Mouse (Mus musculus): ENCODE results near the gene Rhcg. TPM values are rescaled to one million over a fixed set of nuclear protein-coding genes. Genes with fewer than 3 reads are reported as not detected.
A peak's percentile ranks its signal among the peaks of the same experiment; 100 is the strongest.

Rhcg gene
- polyA plus RNA-seq, 1 experiment from 2014 or later = 5.7 TPM

DNA sequence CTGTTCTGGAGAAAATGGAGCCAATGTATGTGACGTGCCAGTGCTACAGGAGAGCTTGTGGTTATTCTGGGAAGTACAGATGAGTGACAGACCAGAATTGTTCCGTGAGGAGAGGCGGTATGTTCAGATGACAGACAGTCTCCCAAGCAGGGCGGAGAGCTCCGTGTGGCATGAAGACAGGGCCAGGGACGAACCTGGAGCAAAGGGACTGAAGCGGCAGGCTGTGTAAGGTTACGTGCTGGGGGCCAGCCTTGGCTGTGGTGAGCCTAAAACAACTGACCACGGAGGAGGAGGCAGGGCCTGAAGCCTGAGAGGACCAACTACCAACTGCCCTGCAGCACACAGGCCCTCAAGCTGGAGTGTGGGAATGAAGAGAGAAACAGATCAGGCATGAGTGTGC lies 5.6 kb downstream of the Rhcg start:
- Histone ChIP-seq H3K36me3 (ENCODE audit: control insufficient read depth, insufficient read depth, low read length) (no peaks in the 10 kb centered on the region), H3K4me1 (ENCODE audit: control insufficient read depth, insufficient read depth, low read depth, low read length) (peaks cover 6% of the 10 kb centered on the region), H3K27ac (ENCODE audit: low read depth, low read length) (no peak overlapping the region), H3K4me2 (ENCODE audit: low read length) (no peak overlapping the region), H3K27me3 (replicated peaks; ENCODE audit: control insufficient read depth, insufficient read depth, low read length) (peaks cover 5% of the 10 kb centered on the region; the same call in 1 of the 2 replicates), H3K9me3 (ENCODE audit: control insufficient read depth, low read length) (no peaks in the 10 kb centered on the region), H3K9ac (ENCODE audit: low read depth, low read length) (no peak overlapping the region), H3K4me3 (ENCODE audit: low read length) (no peak overlapping the region)
- ATAC-seq = no peak
- WGBS = 59% methylated on average over 9 of the region's 9 CpGs

DNA sequence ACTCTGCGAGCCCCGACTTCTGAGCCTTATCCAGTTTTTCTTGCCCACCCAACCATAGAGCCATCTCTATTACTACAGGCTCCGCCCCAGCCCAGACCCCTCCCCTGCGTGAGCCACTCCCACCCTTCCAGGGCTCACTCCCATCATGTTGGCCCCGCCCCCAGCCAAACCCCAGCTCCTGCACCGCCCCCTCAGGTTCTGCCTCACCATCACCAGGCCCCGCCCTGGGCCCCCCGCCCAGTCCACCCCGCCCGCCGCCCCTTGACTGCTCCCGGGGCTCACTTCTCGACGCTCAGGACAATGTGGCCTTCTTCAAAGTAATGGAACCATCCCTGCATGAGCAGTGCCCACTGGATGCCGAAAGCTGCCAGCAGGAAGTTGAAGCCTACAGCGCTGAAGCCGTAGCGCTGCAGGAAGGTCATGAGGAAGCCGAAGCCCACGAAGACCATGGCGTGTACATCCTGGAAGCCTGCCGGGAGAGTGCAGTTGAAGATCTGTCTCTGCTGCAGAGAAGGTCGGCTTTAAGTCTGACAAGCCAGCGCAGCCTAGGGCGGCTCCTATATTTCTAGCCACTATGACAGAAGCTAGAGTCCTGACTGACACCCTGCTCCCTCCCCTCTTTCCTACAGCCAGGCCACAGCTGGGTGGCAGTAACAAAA lies 10.1 kb downstream of the Rhcg start:
- H3K4me1 ChIP-seq (ENCODE audit: control insufficient read depth, insufficient read depth, low read depth, low read length) = peaks cover 6% of the 10 kb centered on the region
- peak overlapping the region; percentile 63 for H3K9ac ChIP-seq (ENCODE audit: low read depth, low read length)
- H3K4me2 ChIP-seq (ENCODE audit: low read length) = peak overlapping the region; percentile 73
- no peak overlapping the region for H3K27ac ChIP-seq (ENCODE audit: low read depth, low read length)
- ATAC-seq = peak; percentile 73
- no peaks in the 10 kb centered on the region for H3K36me3 ChIP-seq (ENCODE audit: control insufficient read depth, insufficient read depth, low read length)
- WGBS = 2% methylated on average over 25 of the region's 25 CpGs
- no peaks in the 10 kb centered on the region for H3K27me3 ChIP-seq (replicated peaks; ENCODE audit: control insufficient read depth, insufficient read depth, low read length)
- peak overlapping the region; percentile 35 for H3K4me3 ChIP-seq (ENCODE audit: low read length)
- H3K9me3 ChIP-seq (ENCODE audit: control insufficient read depth, low read length) = no peaks in the 10 kb centered on the region

DNA sequence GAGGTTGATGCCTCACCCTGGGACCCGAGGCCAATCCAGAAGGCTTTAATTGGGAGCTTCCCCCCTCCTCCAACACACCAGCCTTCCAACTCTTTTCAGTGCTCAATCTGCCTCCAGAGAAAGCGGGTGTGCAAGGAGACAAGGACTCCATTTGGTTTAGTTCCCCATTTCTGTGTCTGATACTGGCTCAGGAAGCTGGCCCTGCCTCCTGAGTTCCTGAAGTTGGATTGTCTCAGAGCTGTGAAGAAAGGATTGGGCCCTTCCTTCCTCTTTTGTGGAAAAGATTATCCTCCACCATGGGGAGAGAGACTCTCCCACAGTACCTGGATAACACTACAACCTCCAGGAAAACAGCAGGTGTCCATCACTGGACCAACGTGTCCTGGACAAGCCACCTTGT lies 10.7 kb downstream of the Rhcg start:
- H3K4me1 ChIP-seq (ENCODE audit: control insufficient read depth, insufficient read depth, low read depth, low read length) = peaks cover 6% of the 10 kb centered on the region
- no peaks in the 10 kb centered on the region for H3K27me3 ChIP-seq (replicated peaks; ENCODE audit: control insufficient read depth, insufficient read depth, low read length)
- H3K36me3 ChIP-seq (ENCODE audit: control insufficient read depth, insufficient read depth, low read length) = no peaks in the 10 kb centered on the region
- no peak for ATAC-seq
- 41% methylated on average over 3 of the region's 3 CpGs for WGBS
- peak overlapping the region; percentile 73 for H3K4me2 ChIP-seq (ENCODE audit: low read length)
- no peak overlapping the region for H3K27ac ChIP-seq (ENCODE audit: low read depth, low read length)
- H3K4me3 ChIP-seq (ENCODE audit: low read length) = no peak overlapping the region
- H3K9me3 ChIP-seq (ENCODE audit: control insufficient read depth, low read length) = no peaks in the 10 kb centered on the region
- H3K9ac ChIP-seq (ENCODE audit: low read depth, low read length) = no peak overlapping the region

DNA sequence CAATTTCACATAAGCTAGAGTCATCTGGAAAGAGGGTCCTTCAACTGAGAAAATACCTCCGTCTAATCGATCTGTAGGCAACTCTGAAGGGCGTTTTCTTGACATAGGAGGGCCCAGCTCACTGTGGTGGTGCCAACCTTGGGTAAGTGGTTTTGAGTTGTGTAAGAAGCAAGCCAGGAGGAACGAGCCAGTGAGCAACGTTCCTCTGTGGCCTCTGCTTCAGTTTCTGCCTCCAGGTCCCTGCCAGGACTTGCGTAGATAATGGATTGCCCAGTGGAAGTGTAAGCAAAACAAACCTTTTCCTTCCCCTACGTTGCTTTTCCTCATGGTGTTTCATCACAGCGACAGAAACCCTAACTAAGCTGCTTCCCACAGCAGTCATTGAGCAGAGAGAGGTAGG lies 15.5 kb downstream of the Rhcg start:
- H3K27ac ChIP-seq (ENCODE audit: low read depth, low read length) = no peak overlapping the region
- no peaks in the 10 kb centered on the region for H3K27me3 ChIP-seq (replicated peaks; ENCODE audit: control insufficient read depth, insufficient read depth, low read length)
- WGBS = 66% methylated on average over 8 of the region's 8 CpGs

DNA sequence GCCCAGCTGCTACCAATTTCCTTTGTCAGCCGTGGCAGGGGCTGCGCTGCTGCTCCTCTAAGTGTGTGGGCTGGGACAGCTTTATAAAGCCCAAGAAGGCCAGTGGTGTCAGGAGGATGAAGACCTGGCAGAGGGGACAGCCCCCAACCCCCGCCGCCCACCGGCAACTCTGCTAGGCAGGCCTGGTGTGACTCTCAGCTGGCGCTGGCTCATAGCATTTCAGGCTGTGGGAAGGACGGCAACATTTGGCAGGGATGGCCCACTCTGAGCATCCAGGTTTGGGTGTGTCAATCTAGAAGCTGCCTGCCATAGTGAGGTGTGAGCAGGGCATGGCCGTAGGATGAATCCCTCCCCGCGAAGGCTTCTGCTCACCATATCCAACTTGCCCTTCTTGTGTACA lies 17.3 kb downstream of the Rhcg start:
- no peak overlapping the region for H3K4me2 ChIP-seq (ENCODE audit: low read length)

More for the DNA sequence above, 15.5 kb downstream of the Rhcg start:
- ATAC-seq = no peak
- Histone ChIP-seq H3K9me3 (ENCODE audit: control insufficient read depth, low read length) (no peaks in the 10 kb centered on the region), H3K4me3 (ENCODE audit: low read length) (no peak overlapping the region), H3K4me1 (ENCODE audit: control insufficient read depth, insufficient read depth, low read depth, low read length) (no peaks in the 10 kb centered on the region), H3K9ac (ENCODE audit: low read depth, low read length) (no peak overlapping the region), H3K4me2 (ENCODE audit: low read length) (no peak overlapping the region), H3K36me3 (ENCODE audit: control insufficient read depth, insufficient read depth, low read length) (no peaks in the 10 kb centered on the region)

DNA sequence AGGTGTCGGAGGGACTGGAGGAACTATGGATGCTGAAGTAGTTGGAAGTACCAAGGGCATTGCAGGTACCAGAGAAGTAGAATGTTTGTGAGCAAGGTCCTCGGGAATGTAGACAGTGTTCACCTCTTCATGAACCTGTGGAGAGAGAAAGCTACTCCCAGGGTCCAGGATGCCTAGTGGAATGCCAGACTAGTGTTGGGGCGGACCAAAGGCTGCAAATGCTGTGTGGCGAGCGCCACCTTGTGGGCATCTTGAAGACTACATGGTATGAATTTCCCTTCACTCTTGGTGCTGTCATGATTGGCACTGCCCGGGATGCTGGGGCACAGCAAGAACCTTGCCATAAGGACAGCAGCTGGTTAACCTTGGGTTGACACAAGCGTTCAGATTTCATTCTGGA lies 22.6 kb downstream of the Rhcg start:
- peak; percentile 31 for ATAC-seq
- Histone ChIP-seq H3K36me3 (ENCODE audit: control insufficient read depth, insufficient read depth, low read length) (no peaks in the 10 kb centered on the region), H3K9me3 (ENCODE audit: control insufficient read depth, low read length) (no peaks in the 10 kb centered on the region), H3K4me1 (ENCODE audit: control insufficient read depth, insufficient read depth, low read depth, low read length) (peaks cover 20% of the 10 kb centered on the region), H3K27ac (ENCODE audit: low read depth, low read length) (no peak overlapping the region), H3K4me2 (ENCODE audit: low read length) (no peak overlapping the region), H3K9ac (ENCODE audit: low read depth, low read length) (no peak overlapping the region), H3K27me3 (replicated peaks; ENCODE audit: control insufficient read depth, insufficient read depth, low read length) (no peaks in the 10 kb centered on the region; the same call in 1 of the 2 replicates), H3K4me3 (ENCODE audit: low read length) (no peak overlapping the region)
- WGBS = 13% methylated on average over 7 of the region's 7 CpGs

More for the DNA sequence above, 17.3 kb downstream of the Rhcg start:
- ATAC-seq = no peak
- no peaks in the 10 kb centered on the region for H3K27me3 ChIP-seq (replicated peaks; ENCODE audit: control insufficient read depth, insufficient read depth, low read length)
- no peak overlapping the region for H3K27ac ChIP-seq (ENCODE audit: low read depth, low read length)
- 71% methylated on average over 10 of the region's 10 CpGs for WGBS
- H3K9ac ChIP-seq (ENCODE audit: low read depth, low read length) = no peak overlapping the region
- H3K4me3 ChIP-seq (ENCODE audit: low read length) = no peak overlapping the region
- H3K36me3 ChIP-seq (ENCODE audit: control insufficient read depth, insufficient read depth, low read length) = no peaks in the 10 kb centered on the region
- H3K4me1 ChIP-seq (ENCODE audit: control insufficient read depth, insufficient read depth, low read depth, low read length) = no peaks in the 10 kb centered on the region
- no peaks in the 10 kb centered on the region for H3K9me3 ChIP-seq (ENCODE audit: control insufficient read depth, low read length)

DNA sequence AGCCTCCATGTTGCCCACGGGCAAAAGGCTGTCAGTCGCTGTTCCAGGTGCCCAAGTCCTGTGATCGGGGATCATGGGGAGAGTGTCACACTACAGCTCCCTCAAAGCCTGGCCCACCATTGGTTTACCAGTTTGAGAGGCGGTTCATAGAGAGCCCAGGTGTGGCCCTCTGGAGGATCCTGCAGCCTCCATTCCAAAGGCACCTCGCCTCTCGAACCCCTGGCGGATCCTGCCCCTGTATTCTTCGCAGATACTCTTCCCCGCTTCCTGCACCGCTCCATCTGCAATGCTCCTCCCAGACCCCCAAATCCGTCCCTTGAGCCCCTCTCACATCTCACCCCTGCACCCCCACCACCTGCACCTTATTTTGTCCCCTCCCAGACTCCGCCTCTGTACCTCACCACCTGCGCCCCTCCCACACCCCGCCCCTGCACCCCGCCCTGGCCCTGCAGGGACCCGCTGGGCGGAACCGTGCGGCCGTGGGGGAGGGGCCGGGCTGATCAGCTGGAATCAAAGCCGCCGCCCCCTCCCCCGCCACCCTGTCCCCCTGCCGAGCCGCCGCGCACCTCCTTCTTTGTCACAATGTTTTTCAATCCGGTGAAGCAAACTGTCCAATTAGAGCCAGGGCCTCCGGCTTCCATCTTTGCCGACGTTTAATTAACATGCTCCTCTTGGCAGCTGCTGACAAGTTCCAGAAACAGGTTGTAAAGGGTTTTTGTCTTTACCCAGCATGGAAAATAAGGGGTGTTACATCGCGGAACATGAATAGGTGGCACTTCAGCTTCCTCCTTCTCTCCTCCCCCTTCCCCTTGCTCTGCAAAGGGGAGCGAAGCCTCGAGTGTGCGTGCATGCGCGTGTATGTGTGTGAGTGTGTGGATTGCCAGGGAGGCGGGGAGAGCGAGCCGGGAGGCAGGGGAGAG lies 25.4 kb downstream of the Rhcg start:
- ATAC-seq = peak; percentile 77
- Histone ChIP-seq H3K9me3 (ENCODE audit: control insufficient read depth, low read length) (no peaks in the 10 kb centered on the region), H3K27me3 (replicated peaks; ENCODE audit: control insufficient read depth, insufficient read depth, low read length) (no peaks in the 10 kb centered on the region; the same call in 1 of the 2 replicates), H3K27ac (ENCODE audit: low read depth, low read length) (peak overlapping the region; percentile 80), H3K9ac (ENCODE audit: low read depth, low read length) (peak overlapping the region; percentile 68), H3K4me1 (ENCODE audit: control insufficient read depth, insufficient read depth, low read depth, low read length) (peaks cover 21% of the 10 kb centered on the region), H3K4me3 (ENCODE audit: low read length) (peak overlapping the region; percentile 52), H3K36me3 (ENCODE audit: control insufficient read depth, insufficient read depth, low read length) (no peaks in the 10 kb centered on the region), H3K4me2 (ENCODE audit: low read length) (peak overlapping the region; percentile 79)
- under 1% methylated on average over 42 of the region's 42 CpGs for WGBS

DNA sequence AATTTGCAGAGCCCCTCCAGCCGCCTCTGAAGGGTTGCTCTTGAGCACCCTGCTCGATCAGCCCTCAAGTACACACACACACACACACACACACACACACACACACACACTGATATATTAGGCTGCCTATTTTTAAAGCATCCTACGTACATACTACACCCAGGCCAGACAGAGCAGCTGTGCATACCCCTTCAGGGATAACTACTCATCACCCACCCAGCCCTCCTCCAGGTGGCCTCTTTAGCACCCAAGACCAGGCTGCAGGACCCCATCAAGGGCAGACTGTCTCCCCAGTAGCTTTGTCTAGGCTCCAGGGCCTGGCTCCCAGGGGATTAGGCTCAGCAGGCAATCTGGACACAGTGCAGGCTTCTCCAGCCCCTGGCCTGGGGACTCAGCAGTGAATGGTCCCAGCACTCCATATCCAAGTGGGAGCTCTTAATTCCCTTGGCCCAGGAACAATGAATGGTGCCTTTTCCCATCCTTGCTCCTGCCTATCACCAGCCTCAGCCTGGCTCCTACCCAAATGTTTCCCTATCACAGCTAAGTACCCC lies 26.8 kb downstream of the Rhcg start:
- H3K4me3 ChIP-seq (ENCODE audit: low read length) = no peak overlapping the region
- H3K9me3 ChIP-seq (ENCODE audit: control insufficient read depth, low read length) = no peaks in the 10 kb centered on the region
- H3K36me3 ChIP-seq (ENCODE audit: control insufficient read depth, insufficient read depth, low read length) = no peaks in the 10 kb centered on the region
- H3K27me3 ChIP-seq (replicated peaks; ENCODE audit: control insufficient read depth, insufficient read depth, low read length) = no peaks in the 10 kb centered on the region; the same call in 1 of the 2 replicates
- 11% methylated on average over 3 of the region's 3 CpGs for WGBS
- ATAC-seq = no peak; the same call in 1 of the 2 replicates
- H3K4me1 ChIP-seq (ENCODE audit: control insufficient read depth, insufficient read depth, low read depth, low read length) = peaks cover 21% of the 10 kb centered on the region
- peak overlapping the region; percentile 79 for H3K4me2 ChIP-seq (ENCODE audit: low read length)
- peak overlapping the region; percentile 49 for H3K27ac ChIP-seq (ENCODE audit: low read depth, low read length)
- peak overlapping the region; percentile 51 for H3K9ac ChIP-seq (ENCODE audit: low read depth, low read length)
